Mouse (Mus musculus) macrophage (primary cell): Measurements from ENCODE around the gene Ccdc51. TPM values are rescaled to one million over a fixed set of nuclear protein-coding genes. Genes with fewer than 3 reads are reported as not detected.

Experiments
- polyA plus RNA-seq: library from polyadenylated mRNA; stranded (reverse); fragments of 250-400 nt; gene quantifications from 3 replicates; pipeline ENCODE4 v1.2.4, GENCODE M21; 2018; ENCODE audit warnings: inconsistent platforms

Gene Ccdc51
- polyA plus RNA-seq, 1 experiment from 2014 or later: 2.5 TPM

Other genes with a start within 250 kb of the Ccdc51 start
- 5.2 to 17.9 TPM (median 8.1 TPM) in 3 replicates for gene Slc26a6, start 229.2 kb upstream of the Ccdc51 start, polyA plus RNA-seq
- gene Tmem89, start 167.9 kb upstream of the Ccdc51 start, polyA plus RNA-seq: not detected in 3 replicates
- gene Uqcrc1, start 145.9 kb upstream of the Ccdc51 start, polyA plus RNA-seq: 93.6 to 149 TPM (median 105 TPM) in 3 replicates
- gene Col7a1, start 128.9 kb upstream of the Ccdc51 start, polyA plus RNA-seq: 0.11 to 0.42 TPM (median 0.14 TPM) in 3 replicates
- gene Ucn2, start 96.5 kb upstream of the Ccdc51 start, polyA plus RNA-seq: not detected in 3 replicates
- gene Pfkfb4, start 90.7 kb upstream of the Ccdc51 start, polyA plus RNA-seq: 23.2 to 27.5 TPM (median 24.0 TPM) in 3 replicates
- 392 to 901 TPM (median 421 TPM) in 3 replicates for gene Shisa5, start 43.9 kb upstream of the Ccdc51 start, polyA plus RNA-seq
- gene Trex1, start 22.8 kb upstream of the Ccdc51 start, polyA plus RNA-seq: 60.4 to 194 TPM (median 98.8 TPM) in 3 replicates
- 6.3 to 9.1 TPM (median 6.5 TPM) in 3 replicates for gene Atrip, start 8.4 kb upstream of the Ccdc51 start, polyA plus RNA-seq
- gene Tma7, start 94 bp downstream of the Ccdc51 start, polyA plus RNA-seq: 294 to 336 TPM (median 314 TPM) in 3 replicates
- not detected in 3 replicates for gene Plxnb1, start 12.9 kb downstream of the Ccdc51 start, polyA plus RNA-seq
- not detected in 3 replicates for gene Fbxw21, start 79.5 kb downstream of the Ccdc51 start, polyA plus RNA-seq
- not detected in 3 replicates for gene Fbxw13, start 113.5 kb downstream of the Ccdc51 start, polyA plus RNA-seq
- not detected in 3 replicates for gene Fbxw20, start 152.3 kb downstream of the Ccdc51 start, polyA plus RNA-seq
- gene Fbxw14, start 205.2 kb downstream of the Ccdc51 start, polyA plus RNA-seq: not detected in 3 replicates